ENCODE assay signal across 10 mouse cellular contexts in the genomic region with DNA sequence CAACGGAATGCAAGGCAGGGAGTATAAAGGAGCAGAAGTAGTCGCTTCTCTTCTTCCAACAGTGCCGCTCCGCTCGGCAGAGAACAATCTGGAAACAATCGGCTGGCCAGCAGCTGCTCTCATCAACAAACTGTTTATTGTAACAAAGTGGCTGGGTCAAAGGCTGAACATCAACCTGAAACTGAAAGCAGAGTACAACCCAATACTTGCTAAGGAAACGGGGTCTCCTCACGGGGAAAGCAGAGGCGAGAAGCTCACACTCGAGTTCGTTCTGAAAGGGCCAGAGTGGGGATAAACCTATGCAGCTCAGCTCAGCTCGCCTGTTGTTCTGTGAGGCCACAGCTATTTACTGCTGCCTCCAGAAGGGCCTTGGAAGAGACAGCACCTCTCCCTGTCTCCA.
DNase-seq lines count a peak whose midpoint lies in the region; ATAC-seq lines count a peak whose summit lies in the region.
"Had no signal": no experiment of that assay in that cellular context is flagged by ENCODE, and none has a peak within 500 bp of the region (broad histone marks: within the 10 kb centered on the region; RNA-seq: fewer than 3 reads in every experiment).

No protein-coding gene starts in this region.

- peak overlapping the region; percentile 73 for H3K27ac ChIP-seq in embryonic facial prominence, embryonic 10.5 days (replicated peaks)
- H3K27ac ChIP-seq in intestine, embryonic 15.5 days: no peak overlapping the region
- H3K27ac ChIP-seq: hindbrain, embryonic 12.5 days; macrophage had no signal

- no peaks in the 10 kb centered on the region for H3K36me3 ChIP-seq in embryonic facial prominence, embryonic 10.5 days (replicated peaks)
- H3K36me3 ChIP-seq in intestine, embryonic 15.5 days: no peaks in the 10 kb centered on the region
- H3K36me3 ChIP-seq: hindbrain, embryonic 12.5 days had no signal

- peak; percentile 39; the same call in 1 of the 2 replicates for ATAC-seq in intestine, embryonic 15.5 days

- H3K4me2 ChIP-seq in intestine, embryonic 15.5 days (replicated peaks): peak overlapping the region; percentile 39
- H3K4me2 ChIP-seq: hindbrain, embryonic 12.5 days had no signal

- no peaks in the 10 kb centered on the region for H3K9me3 ChIP-seq in embryonic facial prominence, embryonic 10.5 days
- H3K9me3 ChIP-seq in intestine, embryonic 15.5 days: no peaks in the 10 kb centered on the region
- H3K9me3 ChIP-seq: hindbrain, embryonic 12.5 days had no signal

- peak; percentile 14 to 33 for DNase-seq in kidney, postnatal 4 days
- no peak for DNase-seq in kidney, adult 18-20 months
- peak; percentile 64 for DNase-seq in embryonic facial prominence, embryonic 10.5 days (ENCODE audit: low spot score)
- DNase-seq in lung, postnatal 25 days (ENCODE audit: low spot score): peak; percentile 30
- no peak for DNase-seq in right cerebral cortex, adult 18-20 months
- DNase-seq in cerebellum, postnatal 10 days: no peak
- DNase-seq: thymus, postnatal 14 days had no signal

- 39% methylated on average over 12 of the region's 12 CpGs for WGBS in embryonic facial prominence, embryonic 10.5 days
- WGBS in intestine, embryonic 15.5 days: 41% methylated on average over 12 of the region's 12 CpGs

- no peak overlapping the region for H3K4me3 ChIP-seq in embryonic facial prominence, embryonic 10.5 days
- no peak overlapping the region for H3K4me3 ChIP-seq in intestine, embryonic 15.5 days (replicated peaks)
- H3K4me3 ChIP-seq: hindbrain, embryonic 12.5 days had no signal

- H3K9ac ChIP-seq in intestine, embryonic 15.5 days: no peak overlapping the region
- H3K9ac ChIP-seq: hindbrain, embryonic 12.5 days had no signal

- H3K4me1 ChIP-seq in embryonic facial prominence, embryonic 10.5 days: peaks cover 52% of the 10 kb centered on the region
- H3K4me1 ChIP-seq in intestine, embryonic 15.5 days (replicated peaks): peaks cover 8% of the 10 kb centered on the region

- peaks cover 32% of the 10 kb centered on the region for H3K27me3 ChIP-seq in embryonic facial prominence, embryonic 10.5 days (replicated peaks; ENCODE audit: low read depth, poor library complexity, severe bottlenecking)
- no peaks in the 10 kb centered on the region for H3K27me3 ChIP-seq in intestine, embryonic 15.5 days (replicated peaks)

Comparison
In these comparisons a context has a peak if more than half of its experiments do, and no peak if none do; other contexts are left out.
1. DNase-seq: peak in kidney, postnatal 4 days (2 of 2), embryonic facial prominence, embryonic 10.5 days (single experiment) and lung, postnatal 25 days (single experiment); none in kidney, adult 18-20 months (single experiment), right cerebral cortex, adult 18-20 months (single experiment) and cerebellum, postnatal 10 days (0 of 2).